Comparison of ENCODE assay signal across 17 mouse cellular contexts in genomic region chr4:124973296-124973695, GRCm38 (mm10). TPM values are rescaled to one million over a fixed set of nuclear protein-coding genes. Genes with fewer than 3 reads are reported as not detected.
A peak's percentile ranks its signal among the peaks of the same experiment; 100 is the strongest.
DNase-seq lines count a peak whose midpoint lies in the region; ATAC-seq and TF ChIP-seq lines count a peak whose summit lies in the region.
"Had no signal": no experiment of that assay in that cellular context is flagged by ENCODE, and none has a peak within 500 bp of the region (broad histone marks: within the 10 kb centered on the region; RNA-seq: fewer than 3 reads in every experiment).

No protein-coding gene starts in this region.

- no peaks in the 10 kb centered on the region for H3K4me1 ChIP-seq in lung, embryonic 14.5 days (ENCODE audit: insufficient read depth)
- H3K4me1 ChIP-seq in ES-E14 (ENCODE audit: control insufficient read depth in 2 of 2, insufficient read depth in 2 of 2, low read length in 2 of 2, poor library complexity in 1 of 2), result peaks cover 0 to under 1% of the 10 kb centered on the region in 2 experiments; a peak in 1 of 4 replicates
- no peaks in the 10 kb centered on the region for H3K4me1 ChIP-seq in kidney, embryonic 16.5 days (ENCODE audit: insufficient read depth, low read length)
- H3K4me1 ChIP-seq: liver, embryonic 12.5 days; lung, embryonic 15.5 days had no signal

- WGBS in lung, embryonic 14.5 days, result 69% methylated on average over 2 of the region's 2 CpGs
- WGBS in kidney, embryonic 16.5 days, result 85% methylated on average over 2 of the region's 2 CpGs

- H3K27ac ChIP-seq in lung, embryonic 14.5 days (ENCODE audit: low read depth), result no peak overlapping the region
- no peak overlapping the region for H3K27ac ChIP-seq in ES-E14 (ENCODE audit: insufficient read depth, low read depth, low read length, poor library complexity, severe bottlenecking)
- H3K27ac ChIP-seq in layer of hippocampus, adult 2 months, result no peak overlapping the region
- no peak overlapping the region for H3K27ac ChIP-seq in kidney, embryonic 16.5 days (ENCODE audit: low read length)
- H3K27ac ChIP-seq: heart, adult 2 months; liver, embryonic 12.5 days; lung, embryonic 15.5 days had no signal

- no peak for ATAC-seq in lung, embryonic 14.5 days (ENCODE audit: insufficient read depth)
- no peak for ATAC-seq in kidney, embryonic 16.5 days (ENCODE audit: low FRiP score, low TSS enrichment)
- ATAC-seq: CD4-positive, CD25-positive, alpha-beta regulatory T cell, adult 4 months; liver, embryonic 12.5 days had no signal

- no peaks in the 10 kb centered on the region for H3K9me3 ChIP-seq in lung, embryonic 14.5 days (ENCODE audit: low read depth, low read length)
- no peaks in the 10 kb centered on the region for H3K9me3 ChIP-seq in ES-E14 (ENCODE audit: control insufficient read depth, insufficient read depth, low read depth, low read length)
- no peaks in the 10 kb centered on the region for H3K9me3 ChIP-seq in kidney, embryonic 16.5 days (ENCODE audit: low read length)
- H3K9me3 ChIP-seq: hindbrain, embryonic 10.5 days; limb, embryonic 10.5 days; liver, embryonic 12.5 days; lung, embryonic 15.5 days had no signal

- no peaks in the 10 kb centered on the region for H3K27me3 ChIP-seq in lung, embryonic 14.5 days (ENCODE audit: insufficient read depth, low read length)
- no peaks in the 10 kb centered on the region for H3K27me3 ChIP-seq in kidney, embryonic 16.5 days (ENCODE audit: insufficient read depth, low read length)

- no peaks in the 10 kb centered on the region for H3K36me3 ChIP-seq in lung, embryonic 14.5 days (ENCODE audit: insufficient read depth)
- no peaks in the 10 kb centered on the region for H3K36me3 ChIP-seq in ES-E14 (ENCODE audit: control insufficient read depth, insufficient read depth, low read length, poor library complexity, severe bottlenecking)
- H3K36me3 ChIP-seq in kidney, embryonic 16.5 days (ENCODE audit: insufficient read depth, low read length), result no peaks in the 10 kb centered on the region
- H3K36me3 ChIP-seq: hindbrain, embryonic 10.5 days; limb, embryonic 10.5 days; liver, embryonic 12.5 days; lung, embryonic 15.5 days had no signal

- no peak for TF ChIP-seq POLR2A in brain, embryonic 14.5 days (IDR thresholded peaks at IDR 0.05; ENCODE audit: borderline replicate concordance, extremely low read depth, insufficient read depth, insufficient read length, poor library complexity, severe bottlenecking)

- H3K4me3 ChIP-seq in lung, embryonic 14.5 days (ENCODE audit: low read depth, low read length), result no peak overlapping the region
- no peak overlapping the region for H3K4me3 ChIP-seq in ES-E14 (ENCODE audit: insufficient read depth in 1 of 2, low read depth in 1 of 2, low read length in 2 of 2, poor library complexity in 1 of 2, severe bottlenecking in 1 of 2)
- no peak overlapping the region for H3K4me3 ChIP-seq in layer of hippocampus, adult 2 months
- no peak overlapping the region for H3K4me3 ChIP-seq in kidney, embryonic 16.5 days (ENCODE audit: low read length)
- H3K4me3 ChIP-seq: heart, adult 2 months; hindbrain, embryonic 10.5 days; liver, embryonic 12.5 days; lung, embryonic 15.5 days had no signal

- DNase-seq in lung, embryonic 14.5 days, result peak; percentile 37
- no peak for DNase-seq in lung, postnatal 25 days (ENCODE audit: low spot score)
- peak; percentile 63 for DNase-seq in 3T3-L1 (ENCODE audit: low read depth, low spot score)
- DNase-seq in ES-E14 (ENCODE audit: low read depth, low spot score), result peak; percentile 35
- peak; percentile 35 for DNase-seq in brain, embryonic 14.5 days (ENCODE audit: low read depth)
- DNase-seq in layer of hippocampus, postnatal 25 days (ENCODE audit: extremely low spot score in 1 of 2, low spot score in 1 of 2), result no peak
- no peak for DNase-seq in layer of hippocampus, adult 2 months (ENCODE audit: low spot score in 2 of 2)
- DNase-seq: adrenal gland, adult 2 months; cerebellum, adult 11 months; cerebellum, postnatal 14 days; heart, adult 2 months had no signal

- no peak for TF ChIP-seq CTCF in lung, embryonic 14.5 days (IDR thresholded peaks at IDR 0.05; ENCODE audit: low read depth)
- no peak for TF ChIP-seq CTCF in brain, embryonic 14.5 days (IDR thresholded peaks at IDR 0.05; ENCODE audit: borderline replicate concordance, extremely low read depth, insufficient read depth, insufficient read length)
- no peak for TF ChIP-seq CTCF in layer of hippocampus, adult 2 months (conservative IDR thresholded peaks at IDR 0.05)

- no peak overlapping the region for H3K4me2 ChIP-seq in lung, embryonic 14.5 days
- no peak overlapping the region for H3K4me2 ChIP-seq in kidney, embryonic 16.5 days (replicated peaks; ENCODE audit: low read depth, low read length)
- H3K4me2 ChIP-seq: liver, embryonic 12.5 days; lung, embryonic 15.5 days had no signal

- no peak overlapping the region for H3K9ac ChIP-seq in lung, embryonic 14.5 days
- no peak overlapping the region for H3K9ac ChIP-seq in ES-E14 (ENCODE audit: insufficient read depth, low read depth, low read length, poor library complexity, severe bottlenecking)
- no peak overlapping the region for H3K9ac ChIP-seq in kidney, embryonic 16.5 days (replicated peaks; ENCODE audit: low read length)
- H3K9ac ChIP-seq: liver, embryonic 12.5 days; lung, embryonic 15.5 days had no signal

- in situ Hi-C loops in ES-E14 (cut with MboI; ENCODE audit: low sequenced_read_pairs in 2 of 2, unreplicated experiment in 2 of 2), result no loop called here

TF ChIP-seq in ES-E14, 5 proteins besides CTCF, POLR2A, EP300 and RAD21:
- TF ChIP-seq ZNF384 (IDR thresholded peaks at IDR 0.05; ENCODE audit: low read depth, low read length) (no peak), MAFK (IDR thresholded peaks at IDR 0.05; ENCODE audit: insufficient read depth, low read depth, low read length) (no peak), ZC3H11A (IDR thresholded peaks at IDR 0.05; ENCODE audit: borderline replicate concordance, low read depth, low read length) (no peak), HCFC1 (IDR thresholded peaks at IDR 0.05; ENCODE audit: borderline replicate concordance, insufficient read depth, low read length) (no peak), CHD2 (IDR thresholded peaks at IDR 0.05; ENCODE audit: low read depth, low read length) (no peak)

RNA-seq across cellular contexts. Expression of gene Rspo1, which starts 12.9 kb away (rescaled TPM):
- polyA plus RNA-seq in lung, embryonic 14.5 days (2014; fragmentation: Nextera tagmentation; extraction: Ambion mirVana), result 12.8 and 16.0 TPM in 2 replicates
- total RNA-seq in ES-E14 (2012; rRNA removed), result 3.3 and 4.2 TPM in 2 replicates
- 5.1 and 6.3 TPM in 2 replicates for polyA plus RNA-seq in brain, embryonic 14.5 days (2012; rRNA removed)
- 1 to 10 TPM; 7.4 to 7.9 TPM for total RNA-seq in layer of hippocampus, postnatal 25 days (2021)
- 1 to 10 TPM; 9.5 to 9.8 TPM for total RNA-seq in layer of hippocampus, adult 2 months (2021)
- 25.1 and 31.1 TPM in 2 replicates for polyA plus RNA-seq in kidney, embryonic 16.5 days (2015; fragmentation: Nextera tagmentation; extraction: Ambion mirVana)
- polyA plus RNA-seq: CD4-positive, CD25-positive, alpha-beta regulatory T cell, adult 4 months had no signal

RNA-seq across cellular contexts. Expression of gene Cdca8, which starts 34.2 kb away (rescaled TPM):
- 157 and 169 TPM in 2 replicates for polyA plus RNA-seq in lung, embryonic 14.5 days (2014; fragmentation: Nextera tagmentation; extraction: Ambion mirVana)
- total RNA-seq in ES-E14 (2012; rRNA removed), result 83.5 and 96.1 TPM in 2 replicates
- polyA plus RNA-seq in brain, embryonic 14.5 days (2012; rRNA removed), result 29.5 and 34.1 TPM in 2 replicates
- total RNA-seq in layer of hippocampus, postnatal 25 days (2021), result 1 to 10 TPM; 2.2 to 2.6 TPM
- total RNA-seq in layer of hippocampus, adult 2 months (2021), result 1 to 10 TPM; 2.1 to 2.9 TPM
- polyA plus RNA-seq in kidney, embryonic 16.5 days (2015; fragmentation: Nextera tagmentation; extraction: Ambion mirVana), result 149 and 164 TPM in 2 replicates

RNA-seq across cellular contexts. Expression of gene 9930104L06Rik, which starts 36.4 kb away (rescaled TPM):
- polyA plus RNA-seq in lung, embryonic 14.5 days (2014; fragmentation: Nextera tagmentation; extraction: Ambion mirVana), result 3.6 and 3.9 TPM in 2 replicates
- total RNA-seq in ES-E14 (2012; rRNA removed), result 23.8 and 32.6 TPM in 2 replicates
- polyA plus RNA-seq in brain, embryonic 14.5 days (2012; rRNA removed), result 18.3 and 22.3 TPM in 2 replicates
- total RNA-seq in layer of hippocampus, postnatal 25 days (2021), result 10 to 100 TPM; 20.1 to 20.4 TPM
- total RNA-seq in layer of hippocampus, adult 2 months (2021), result 10 to 100 TPM; 22.1 to 23.6 TPM
- polyA plus RNA-seq in kidney, embryonic 16.5 days (2015; fragmentation: Nextera tagmentation; extraction: Ambion mirVana), result 12.7 and 13.8 TPM in 2 replicates

RNA-seq across cellular contexts. Expression of gene Gnl2, which starts 43.1 kb away (rescaled TPM):
- polyA plus RNA-seq in lung, embryonic 14.5 days (2014; fragmentation: Nextera tagmentation; extraction: Ambion mirVana), result 80.7 and 81.9 TPM in 2 replicates
- 66.0 and 77.8 TPM in 2 replicates for total RNA-seq in ES-E14 (2012; rRNA removed)
- 95.4 and 95.6 TPM in 2 replicates for polyA plus RNA-seq in brain, embryonic 14.5 days (2012; rRNA removed)
- 10 to 100 TPM; 54.3 to 66.8 TPM for total RNA-seq in layer of hippocampus, postnatal 25 days (2021)
- total RNA-seq in layer of hippocampus, adult 2 months (2021), result 10 to 100 TPM; 67.9 to 76.1 TPM
- polyA plus RNA-seq in kidney, embryonic 16.5 days (2015; fragmentation: Nextera tagmentation; extraction: Ambion mirVana), result 80.7 and 82.7 TPM in 2 replicates

Comparison
In these comparisons a context has a peak if more than half of its experiments do, and no peak if none do; other contexts are left out.
1. DNase-seq: peak in lung, embryonic 14.5 days (single experiment), 3T3-L1 (single experiment), ES-E14 (single experiment) and brain, embryonic 14.5 days (single experiment); none in lung, postnatal 25 days (single experiment), layer of hippocampus, postnatal 25 days (0 of 2) and layer of hippocampus, adult 2 months (0 of 2).
2. RNA of gene Cdca8, which starts 34.2 kb away (total RNA-seq): 83.5 to 96.1 TPM in ES-E14; 2.1 to 2.9 TPM in layer of hippocampus, adult 2 months and 2.2 to 2.6 TPM in layer of hippocampus, postnatal 25 days; every median in the first group is over 10 times any median in the second.